Mouse (Mus musculus): ENCODE results near the gene Gm10053.

DNA sequence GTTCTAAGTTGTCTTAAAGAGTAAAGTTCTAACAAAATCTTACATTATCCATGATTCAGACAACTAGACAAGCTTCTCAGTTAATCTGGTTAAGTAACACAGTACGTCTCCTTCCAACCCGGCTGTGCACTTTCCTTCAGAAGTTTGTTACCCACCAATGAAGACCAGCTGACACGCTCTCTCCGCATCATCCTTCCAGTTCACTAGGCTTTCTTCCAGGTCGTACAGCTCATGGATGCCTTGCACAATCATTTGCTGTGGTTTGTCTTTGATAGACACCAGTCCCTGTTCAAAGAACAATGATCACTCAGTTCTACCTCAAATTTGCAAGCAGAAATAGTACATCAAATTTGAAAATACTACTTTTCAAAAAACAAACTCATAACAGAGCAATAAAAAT is 45.4 kb downstream of the Gm10053 start:
- TF ChIP-seq POLR2A (IDR thresholded peaks at IDR 0.05; ENCODE audit: control insufficient read depth, low read depth, low read length) (no peak), CTCF (IDR thresholded peaks at IDR 0.05; ENCODE audit: control insufficient read depth, insufficient read depth, insufficient replicate concordance, low read depth, low read length) (no peak)

Measured in testis, adult 2 months (tissue).